In the genomic region with DNA sequence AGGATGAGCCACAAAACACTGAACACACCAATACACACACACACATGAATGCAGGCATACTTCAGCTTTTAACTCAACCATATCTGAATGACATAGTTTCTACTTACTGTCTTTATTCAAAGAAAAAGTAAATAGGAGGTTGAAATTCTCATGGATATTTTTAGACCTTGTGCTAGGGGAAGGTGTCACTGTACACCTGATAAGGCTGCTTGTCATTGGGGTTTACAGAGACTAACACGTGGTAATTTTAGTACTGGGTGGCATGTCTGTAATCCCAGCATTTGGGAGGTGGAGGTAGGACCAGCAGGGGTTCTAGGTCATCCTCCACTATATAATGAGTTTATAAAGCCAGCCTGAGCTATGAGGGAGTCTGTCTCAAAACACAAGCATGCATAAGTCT, we compare ENCODE assay signal across 8 mouse cellular contexts.
"Had no signal": no experiment of that assay in that cellular context is flagged by ENCODE, and none has a peak within 500 bp of the region (broad histone marks: within the 10 kb centered on the region; RNA-seq: fewer than 3 reads in every experiment).

No protein-coding gene starts in this region.

- H3K27ac ChIP-seq: limb, embryonic 10.5 days; liver, embryonic 15.5 days; midbrain, embryonic 13.5 days had no signal

- DNase-seq: kidney, postnatal 25 days; lung, adult 2 months; lung, postnatal 36 days; right cerebral cortex, postnatal 14 days had no signal

- H3K36me3 ChIP-seq: limb, embryonic 10.5 days; liver, embryonic 15.5 days; midbrain, embryonic 13.5 days had no signal

- ATAC-seq: lung, postnatal 0 days; midbrain, embryonic 13.5 days had no signal

- H3K9ac ChIP-seq: liver, embryonic 15.5 days; midbrain, embryonic 13.5 days had no signal

- H3K9me3 ChIP-seq: limb, embryonic 10.5 days; liver, embryonic 15.5 days; midbrain, embryonic 13.5 days had no signal
